Mouse (Mus musculus) lung, adult 2 months (tissue): ENCODE measurements around the gene Slc1a7.

ENCODE experiments used
- CTCF ChIP-seq: fragments of 200-500 bp; IDR thresholded peaks from 2 replicates; pipeline ENCODE4 v1.5.1; 2011; ENCODE audit warnings: mild to moderate bottlenecking, low read length, control low read depth; ENCODE audit not compliant: insufficient read depth
- POLR2A ChIP-seq: fragments of 200-500 bp; IDR thresholded peaks from 2 replicates; pipeline ENCODE4 v1.6.1; 2011; ENCODE audit warnings: low read depth, mild to moderate bottlenecking, control low read depth, low read length, borderline replicate concordance; ENCODE audit errors: extremely low read depth

DNA sequence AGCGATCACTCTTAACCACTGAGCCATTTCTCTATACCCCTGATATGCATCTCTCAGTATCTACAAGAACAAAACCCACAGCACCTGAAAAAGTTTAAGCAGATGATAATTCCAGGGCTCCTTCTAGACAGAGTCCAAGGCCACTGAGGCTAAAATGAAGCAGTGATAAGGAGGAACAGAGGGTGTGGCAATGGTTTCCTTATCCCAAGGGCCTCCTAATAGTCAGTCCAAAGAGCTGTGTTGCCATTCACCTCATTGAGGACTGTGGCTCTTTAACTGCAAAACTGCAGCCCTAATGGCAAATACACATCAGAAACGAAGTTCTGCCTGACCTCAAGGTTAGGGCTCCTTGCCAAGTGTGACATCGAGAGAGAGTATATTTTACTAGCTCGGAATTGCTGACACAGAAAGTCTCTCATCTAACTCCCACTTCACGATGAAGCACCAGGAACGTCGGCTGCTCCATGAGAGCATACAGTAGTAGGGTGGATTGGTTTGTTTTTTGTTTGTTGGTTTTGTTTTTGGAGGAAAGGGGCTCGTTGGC is 46.9 kb upstream of the Slc1a7 start:
- TF ChIP-seq CTCF (no peak), POLR2A (no peak)
